Comparison of ENCODE assay signal across 9 mouse cellular contexts in genomic region chr8:119195695-119196094, GRCm38 (mm10).
A peak's percentile ranks its signal among the peaks of the same experiment; 100 is the strongest.
DNase-seq lines count a peak whose midpoint lies in the region; ATAC-seq and TF ChIP-seq lines count a peak whose summit lies in the region.
"Had no signal": no experiment of that assay in that cellular context is flagged by ENCODE, and none has a peak within 500 bp of the region (broad histone marks: within the 10 kb centered on the region; RNA-seq: fewer than 3 reads in every experiment).

No protein-coding gene starts in this region.

- H3K9me3 ChIP-seq in intestine, postnatal 0 days (ENCODE audit: control insufficient read depth): no peaks in the 10 kb centered on the region
- H3K9me3 ChIP-seq in intestine, embryonic 15.5 days: no peaks in the 10 kb centered on the region

- WGBS in intestine, postnatal 0 days: 64% methylated on average over 8 of the region's 8 CpGs
- WGBS in intestine, embryonic 15.5 days: 66% methylated on average over 8 of the region's 8 CpGs
- WGBS in lung, adult 2 months: 58% methylated on average over 8 of the region's 8 CpGs

- no peaks in the 10 kb centered on the region for H3K4me1 ChIP-seq in intestine, postnatal 0 days (replicated peaks; ENCODE audit: control insufficient read depth, insufficient read depth, low read length)
- H3K4me1 ChIP-seq in intestine, embryonic 15.5 days (replicated peaks): no peaks in the 10 kb centered on the region
- peaks cover 3% of the 10 kb centered on the region for H3K4me1 ChIP-seq in cortical plate, adult 2 months (ENCODE audit: control insufficient read depth, insufficient read depth, low read length)
- H3K4me1 ChIP-seq in lung, adult 2 months (ENCODE audit: control insufficient read depth, insufficient read depth, low read length): no peaks in the 10 kb centered on the region

- H3K27me3 ChIP-seq in intestine, postnatal 0 days (replicated peaks; ENCODE audit: control insufficient read depth, insufficient read depth, low read length): no peaks in the 10 kb centered on the region
- H3K27me3 ChIP-seq in intestine, embryonic 15.5 days (replicated peaks): no peaks in the 10 kb centered on the region
- H3K27me3 ChIP-seq: neural tube, embryonic 13.5 days had no signal

- no peak for TF ChIP-seq POLR2A in cortical plate, adult 2 months (IDR thresholded peaks at IDR 0.05; ENCODE audit: extremely low read depth, insufficient read depth, low read length)
- TF ChIP-seq POLR2A in lung, adult 2 months (IDR thresholded peaks at IDR 0.05; ENCODE audit: borderline replicate concordance, extremely low read depth, low read depth, low read length): no peak

- H3K4me2 ChIP-seq in intestine, postnatal 0 days (replicated peaks; ENCODE audit: low read depth): no peak overlapping the region
- H3K4me2 ChIP-seq in intestine, embryonic 15.5 days (replicated peaks): no peak overlapping the region
- H3K4me2 ChIP-seq: neural tube, embryonic 13.5 days had no signal

- H3K9ac ChIP-seq in intestine, postnatal 0 days (ENCODE audit: low read depth, low read length): no peak overlapping the region
- H3K9ac ChIP-seq in intestine, embryonic 15.5 days: no peak overlapping the region
- H3K9ac ChIP-seq: neural tube, embryonic 13.5 days had no signal

- no peak overlapping the region for H3K27ac ChIP-seq in intestine, postnatal 0 days (ENCODE audit: low read depth, low read length)
- H3K27ac ChIP-seq in intestine, embryonic 15.5 days: no peak overlapping the region
- no peak overlapping the region for H3K27ac ChIP-seq in cortical plate, adult 2 months (ENCODE audit: insufficient read depth, low read length)
- H3K27ac ChIP-seq: neural tube, embryonic 13.5 days had no signal

- no peak for ATAC-seq in intestine, postnatal 0 days
- ATAC-seq in intestine, embryonic 15.5 days: no peak
- no peak for ATAC-seq in activated CD4-positive, CD25-positive, alpha-beta regulatory T cell, adult 4 months

- no peaks in the 10 kb centered on the region for H3K36me3 ChIP-seq in intestine, postnatal 0 days (ENCODE audit: control insufficient read depth, insufficient read depth)
- H3K36me3 ChIP-seq in intestine, embryonic 15.5 days: no peaks in the 10 kb centered on the region
- H3K36me3 ChIP-seq: neural tube, embryonic 13.5 days had no signal

- H3K4me3 ChIP-seq in intestine, postnatal 0 days (ENCODE audit: low read depth, low read length): no peak overlapping the region
- H3K4me3 ChIP-seq in intestine, embryonic 15.5 days (replicated peaks): no peak overlapping the region
- H3K4me3 ChIP-seq in cortical plate, adult 2 months (ENCODE audit: insufficient read depth, low read length): no peak overlapping the region
- H3K4me3 ChIP-seq in lung, adult 2 months (replicated peaks; ENCODE audit: extremely low read depth, low read depth, low read length): no peak overlapping the region
- H3K4me3 ChIP-seq: neural tube, embryonic 13.5 days had no signal

- peak; percentile 65 for TF ChIP-seq CTCF in intestine, postnatal 0 days (IDR thresholded peaks at IDR 0.05; ENCODE audit: low read depth)
- TF ChIP-seq CTCF in cortical plate, adult 2 months (IDR thresholded peaks at IDR 0.05; ENCODE audit: extremely low read depth, insufficient read depth, low read length): peak; percentile 40; the same call in 1 of the 2 replicates
- TF ChIP-seq CTCF in lung, adult 2 months (IDR thresholded peaks at IDR 0.05; ENCODE audit: insufficient read depth, low read length): peak; percentile 62

- DNase-seq in A20 (ENCODE audit: low read depth, low spot score) (peak; percentile 50), NIH3T3 (ENCODE audit: low read depth) (peak; percentile 46)
- DNase-seq in lung, adult 2 months: peak; percentile 39
- DNase-seq in yolk sac, embryonic 10.5 days (ENCODE audit: low spot score): no peak
